Mouse (Mus musculus) right cerebral cortex, adult 2 months (tissue): ENCODE measurements around the gene Hapln1.

ENCODE experiments used
- DNase-seq, 2 experiments: peaks; one replicate each; pipeline ENCODE4 v3.0.0; 2021 to 2022; ENCODE audit warnings: low spot score in 2 of 2

Hapln1 gene

GRCm38 (mm10) chr13:89600466-89600865 lies 60.9 kb downstream of the Hapln1 start:
- DNase-seq: no peak

- no peak for DNase-seq
These were observed 63.7 kb downstream of the Hapln1 start for GRCm38 (mm10) chr13:89603336-89603735.

- DNase-seq: no peak
These were observed 67.8 kb downstream of the Hapln1 start for GRCm38 (mm10) chr13:89607399-89607798.

GRCm38 (mm10) chr13:89619064-89619463 lies 79.5 kb downstream of the Hapln1 start:
- no peak for DNase-seq

- DNase-seq: peak; percentile 6 to 53
These were observed 94.6 kb downstream of the Hapln1 start for GRCm38 (mm10) chr13:89634137-89634683.

- DNase-seq: no peak
These were observed 97.4 kb downstream of the Hapln1 start for GRCm38 (mm10) chr13:89637012-89637411.

GRCm38 (mm10) chr13:89645589-89645988 lies 106.0 kb downstream of the Hapln1 start:
- no peak for DNase-seq

GRCm38 (mm10) chr13:89652773-89653172 lies 113.2 kb downstream of the Hapln1 start:
- DNase-seq: no peak

GRCm38 (mm10) chr13:89653279-89653678 lies 113.7 kb downstream of the Hapln1 start:
- DNase-seq: no peak

GRCm38 (mm10) chr13:89657046-89657445 lies 117.5 kb downstream of the Hapln1 start:
- DNase-seq: peak; percentile 22 to 29
